Mouse (Mus musculus) liver, adult (tissue): ENCODE measurements at regions not wholly inside any gene's neighbourhood (a gene's known extent, or its start where the extent isn't known, plus 50 kb on each side); places are given as distances from the start of the nearest gene placed in this dataset.

ENCODE experiments used
- GATA4 ChIP-seq: IDR thresholded peaks from 2 replicates; pipeline ENCODE4 v1.6.1; 2014; ENCODE audit warnings: mild to moderate bottlenecking, low read length; ENCODE audit not compliant: insufficient replicate concordance

- no peak for TF ChIP-seq GATA4
Measured at GRCm38 (mm10) chr8:11145251-11145650, 137.0 kb upstream of the Irs2 start.

GRCm38 (mm10) chr8:11140566-11140965 lies 132.3 kb upstream of the Irs2 start:
- peak; percentile 27; the same call in 1 of the 2 replicates for TF ChIP-seq GATA4

GRCm38 (mm10) chr8:11139294-11139693 lies 131.0 kb upstream of the Irs2 start:
- no peak for TF ChIP-seq GATA4

- no peak for TF ChIP-seq GATA4
Measured at GRCm38 (mm10) chr8:11138302-11139020, 130.2 kb upstream of the Irs2 start.

- no peak for TF ChIP-seq GATA4
Measured at GRCm38 (mm10) chr8:11136566-11136965, 128.3 kb upstream of the Irs2 start.

GRCm38 (mm10) chr8:11135135-11135534 lies 126.9 kb upstream of the Irs2 start:
- TF ChIP-seq GATA4: no peak

GRCm38 (mm10) chr8:11134562-11134961 lies 126.3 kb upstream of the Irs2 start:
- no peak for TF ChIP-seq GATA4

- no peak for TF ChIP-seq GATA4
Measured at GRCm38 (mm10) chr8:11119030-11119634, 110.9 kb upstream of the Irs2 start.

- TF ChIP-seq GATA4: no peak
Measured at GRCm38 (mm10) chr8:11116534-11116933, 108.3 kb upstream of the Irs2 start.

GRCm38 (mm10) chr8:11115210-11115609 lies 107.0 kb upstream of the Irs2 start:
- TF ChIP-seq GATA4: no peak

- TF ChIP-seq GATA4: no peak
Measured at GRCm38 (mm10) chr8:11114531-11114930, 106.3 kb upstream of the Irs2 start.

- TF ChIP-seq GATA4: no peak
Measured at GRCm38 (mm10) chr8:11112908-11113532, 104.8 kb upstream of the Irs2 start.

- TF ChIP-seq GATA4: no peak
Measured at GRCm38 (mm10) chr8:11111987-11112386, 103.7 kb upstream of the Irs2 start.

GRCm38 (mm10) chr8:11107435-11107834 lies 99.2 kb upstream of the Irs2 start:
- TF ChIP-seq GATA4: no peak

GRCm38 (mm10) chr8:11107021-11107420 lies 98.8 kb upstream of the Irs2 start:
- TF ChIP-seq GATA4: no peak
